Comparison of ENCODE assay signal across 8 mouse cellular contexts in genomic region chr4:133813992-133814803, GRCm38 (mm10). TPM values are rescaled to one million over a fixed set of nuclear protein-coding genes. Genes with fewer than 3 reads are reported as not detected.
DNase-seq lines count a peak whose midpoint lies in the region; ATAC-seq and TF ChIP-seq lines count a peak whose summit lies in the region.

No protein-coding gene starts in this region.

- no peaks in the 10 kb centered on the region for H3K36me3 ChIP-seq in embryonic facial prominence, embryonic 15.5 days
- H3K36me3 ChIP-seq in limb, embryonic 13.5 days = no peaks in the 10 kb centered on the region
- no peaks in the 10 kb centered on the region for H3K36me3 ChIP-seq in midbrain, embryonic 15.5 days (replicated peaks)

- peak overlapping the region; percentile 77 for H3K4me3 ChIP-seq in bone marrow, adult 2 months (replicated peaks; ENCODE audit: control insufficient read depth, low read depth, low read length)
- H3K4me3 ChIP-seq in embryonic facial prominence, embryonic 15.5 days (replicated peaks) = peak overlapping the region; percentile 71
- peak overlapping the region; percentile 63 for H3K4me3 ChIP-seq in limb, embryonic 13.5 days
- H3K4me3 ChIP-seq in midbrain, embryonic 15.5 days = peak overlapping the region; percentile 79

- WGBS in bone marrow, adult 2 months = under 1% methylated on average over 64 of the region's 80 CpGs
- WGBS in embryonic facial prominence, embryonic 15.5 days = under 1% methylated on average over 67 of the region's 80 CpGs
- WGBS in limb, embryonic 13.5 days = under 1% methylated on average over 61 of the region's 80 CpGs
- WGBS in midbrain, embryonic 15.5 days = under 1% methylated on average over 55 of the region's 80 CpGs

- DNase-seq in 416B (ENCODE audit: low read depth) = peak; percentile 96
- DNase-seq in heart, adult 8-10 months (ENCODE audit: low spot score) = peak; percentile 81
- peak; percentile 89 for DNase-seq in kidney, adult 9 months
- DNase-seq in spleen, adult 18-20 months = peak; percentile 88 to 91

- peak overlapping the region; percentile 59 for H3K4me2 ChIP-seq in embryonic facial prominence, embryonic 15.5 days (replicated peaks)
- H3K4me2 ChIP-seq in limb, embryonic 13.5 days (replicated peaks) = peak overlapping the region; percentile 68
- peak overlapping the region; percentile 66 for H3K4me2 ChIP-seq in midbrain, embryonic 15.5 days

- H3K4me1 ChIP-seq in bone marrow, adult 2 months (ENCODE audit: control insufficient read depth, insufficient read depth, low read length) = peaks cover 2% of the 10 kb centered on the region; the same call in 1 of the 2 replicates
- H3K4me1 ChIP-seq in embryonic facial prominence, embryonic 15.5 days = peaks cover 25% of the 10 kb centered on the region
- peaks cover 23% of the 10 kb centered on the region for H3K4me1 ChIP-seq in limb, embryonic 13.5 days
- peaks cover 14% of the 10 kb centered on the region for H3K4me1 ChIP-seq in midbrain, embryonic 15.5 days

- ATAC-seq in embryonic facial prominence, embryonic 15.5 days (ENCODE audit: insufficient number of reproducible peaks, low FRiP score, low TSS enrichment, low read depth) = peak; percentile 76
- peak; percentile 60 for ATAC-seq in limb, embryonic 13.5 days (ENCODE audit: low FRiP score, low read depth)
- peak; percentile 70 for ATAC-seq in midbrain, embryonic 15.5 days (replicated peaks)

- H3K27me3 ChIP-seq in embryonic facial prominence, embryonic 15.5 days = no peaks in the 10 kb centered on the region
- H3K27me3 ChIP-seq in limb, embryonic 13.5 days = no peaks in the 10 kb centered on the region
- H3K27me3 ChIP-seq in midbrain, embryonic 15.5 days (replicated peaks) = peaks cover 4% of the 10 kb centered on the region; the same call in 1 of the 2 replicates

- peak overlapping the region; percentile 69 for H3K9ac ChIP-seq in embryonic facial prominence, embryonic 15.5 days
- H3K9ac ChIP-seq in limb, embryonic 13.5 days = peak overlapping the region; percentile 82
- H3K9ac ChIP-seq in midbrain, embryonic 15.5 days = peak overlapping the region; percentile 59

- H3K9me3 ChIP-seq in embryonic facial prominence, embryonic 15.5 days (replicated peaks) = no peaks in the 10 kb centered on the region
- H3K9me3 ChIP-seq in limb, embryonic 13.5 days = no peaks in the 10 kb centered on the region
- no peaks in the 10 kb centered on the region for H3K9me3 ChIP-seq in midbrain, embryonic 15.5 days

- peak overlapping the region; percentile 100 for H3K27ac ChIP-seq in bone marrow, adult 2 months (ENCODE audit: control insufficient read depth, insufficient read depth, low read depth, low read length, poor library complexity)
- peak overlapping the region; percentile 100 for H3K27ac ChIP-seq in embryonic facial prominence, embryonic 15.5 days (replicated peaks)
- H3K27ac ChIP-seq in limb, embryonic 13.5 days = peak overlapping the region; percentile 100
- peak overlapping the region; percentile 97 for H3K27ac ChIP-seq in midbrain, embryonic 15.5 days

- TF ChIP-seq POLR2A in bone marrow, adult 2 months (IDR thresholded peaks at IDR 0.05; ENCODE audit: borderline replicate concordance, control insufficient read depth, low read depth, low read length) = peak; percentile 75; the same call in 1 of the 2 replicates

- peak; percentile 36; the same call in 1 of the 2 replicates for TF ChIP-seq CTCF in bone marrow, adult 2 months (IDR thresholded peaks at IDR 0.05; ENCODE audit: control insufficient read depth, insufficient read depth, low read length)

RNA-seq across cellular contexts. Expression of gene Arid1a, which starts 57.6 kb away (rescaled TPM):
- polyA plus RNA-seq in bone marrow, adult 2 months (2011; ENCODE audit: insufficient read depth, insufficient read length, low replicate concordance, missing spikeins) = 38.2 and 76.0 TPM in 2 replicates
- 26.8 and 29.2 TPM in 2 replicates for polyA plus RNA-seq in embryonic facial prominence, embryonic 15.5 days (2015; fragmentation: Nextera tagmentation; extraction: Ambion mirVana)
- total RNA-seq in heart, adult 8-10 months (2022) = 10 to 100 TPM; 35.4 to 40.0 (median 37.0) TPM
- polyA plus RNA-seq in limb, embryonic 13.5 days (2015; fragmentation: Nextera tagmentation; extraction: Ambion mirVana) = 34.0 and 35.8 TPM in 2 replicates
- polyA plus RNA-seq in midbrain, embryonic 15.5 days (2015; fragmentation: Nextera tagmentation; extraction: Ambion mirVana) = 37.9 and 39.3 TPM in 2 replicates

Comparison
In these comparisons a context has a peak if more than half of its experiments do, and no peak if none do; other contexts are left out.
1. Peak in every context shown above with its lines: DNase-seq, ATAC-seq, H3K4me3 ChIP-seq and H3K27ac ChIP-seq.